Mouse (Mus musculus) adrenal gland, postnatal 4 days (tissue): ENCODE data around the gene Gpr155. TPM values are rescaled to one million over a fixed set of nuclear protein-coding genes. Genes with fewer than 3 reads are reported as not detected.
A peak's percentile ranks its signal among the peaks of the same experiment; 100 is the strongest.

Experiments used
- DNase-seq, 2 experiments: peaks; one replicate each; pipeline ENCODE4 v3.0.0; 2021 to 2022; ENCODE audit warnings: low spot score in 2 of 2, mixed read lengths in 2 of 2
- total RNA-seq, 2 experiments: library from RNA; stranded (reverse); gene quantifications; 2 replicates each; pipeline ENCODE4 v1.2.3; 2021

The Gpr155 gene
- total RNA-seq, 2 experiments from 2014 or later, result 8.1 to 9.2 TPM

DNA sequence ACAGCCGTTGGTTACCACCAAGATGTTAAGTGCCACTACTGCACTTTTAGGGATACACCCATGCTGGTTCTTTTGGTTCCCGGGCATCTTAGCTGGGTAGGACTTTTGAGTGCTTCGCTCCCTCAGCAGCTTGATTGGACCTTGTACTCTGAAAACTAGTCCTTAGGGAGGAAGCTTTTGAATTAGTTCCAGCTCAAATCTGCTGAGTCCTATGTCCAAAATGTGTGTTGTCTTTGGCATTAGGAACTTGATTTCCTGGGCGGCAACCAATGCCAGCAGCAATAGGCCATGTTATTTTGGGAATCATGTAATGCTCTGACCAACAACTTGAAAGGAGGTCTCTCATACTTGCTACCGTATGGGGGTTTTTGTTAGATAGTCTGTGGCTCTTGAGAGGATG, 60.5 kb downstream of the Gpr155 start:
- no peak for DNase-seq

DNA sequence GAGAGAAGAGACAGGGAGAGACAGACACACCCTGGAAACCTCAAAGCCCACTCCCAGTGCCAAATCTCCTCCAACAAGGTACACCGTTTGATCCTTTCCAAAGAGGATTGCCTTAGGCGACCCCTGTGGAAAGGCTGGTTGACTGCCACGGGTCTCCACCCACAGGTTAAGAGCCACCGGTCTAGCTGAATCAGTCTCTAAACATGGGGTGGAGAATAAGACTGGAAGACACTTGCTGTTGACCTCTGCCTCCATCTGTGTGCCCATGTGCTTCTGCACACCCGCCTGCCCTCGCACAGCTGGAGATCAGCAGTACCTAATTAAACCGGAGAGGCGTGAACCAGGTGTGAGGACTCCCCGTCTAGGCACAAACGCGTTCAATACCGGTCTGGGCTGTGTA, 63.4 kb downstream of the Gpr155 start:
- no peak for DNase-seq

- no peak for DNase-seq
These were observed 67.2 kb downstream of the Gpr155 start for GRCm38 (mm10) chr2:73319218-73319617.

- DNase-seq, result no peak
These were observed 68.9 kb downstream of the Gpr155 start for GRCm38 (mm10) chr2:73317426-73317825.

DNA sequence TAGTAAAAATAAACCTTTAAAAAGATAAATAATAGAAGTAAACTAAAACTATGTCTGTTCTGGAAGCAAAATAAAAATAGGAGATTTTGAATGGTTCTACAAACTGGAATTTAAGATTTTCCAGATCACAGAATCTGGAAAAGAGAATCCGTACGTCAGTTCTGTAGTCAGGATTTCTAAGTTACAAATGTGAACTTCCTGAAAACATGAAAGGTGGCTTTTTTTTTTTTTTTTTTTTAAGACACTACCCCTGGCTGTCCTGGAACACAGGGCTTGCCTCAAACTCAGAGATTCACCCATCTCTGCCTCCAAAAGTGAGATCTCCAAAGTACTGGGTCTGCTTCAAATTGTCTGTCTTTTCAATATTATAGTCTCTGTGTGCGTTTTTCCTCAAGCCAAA, 72.1 kb downstream of the Gpr155 start:
- DNase-seq, result no peak

DNA sequence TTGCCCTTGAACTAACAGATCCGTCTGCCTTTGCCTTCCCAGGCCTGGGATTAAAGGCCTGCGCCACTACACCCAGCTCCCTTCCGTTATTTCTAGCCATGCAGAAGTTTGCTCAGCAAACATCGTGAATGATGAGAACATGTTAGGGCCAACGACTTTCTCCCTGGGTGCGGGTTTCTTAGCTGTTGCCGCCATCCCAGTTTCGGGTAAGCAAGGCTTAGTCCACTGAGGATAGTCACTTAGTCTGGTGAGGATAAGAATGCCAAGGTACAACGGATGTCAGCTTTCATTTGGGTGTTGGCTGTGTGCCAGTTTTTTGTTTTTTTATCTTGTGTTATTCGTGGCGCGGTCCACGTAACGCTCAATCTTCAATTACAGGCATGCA, 73.3 kb downstream of the Gpr155 start:
- peak; percentile 6 to 12 for DNase-seq

DNA sequence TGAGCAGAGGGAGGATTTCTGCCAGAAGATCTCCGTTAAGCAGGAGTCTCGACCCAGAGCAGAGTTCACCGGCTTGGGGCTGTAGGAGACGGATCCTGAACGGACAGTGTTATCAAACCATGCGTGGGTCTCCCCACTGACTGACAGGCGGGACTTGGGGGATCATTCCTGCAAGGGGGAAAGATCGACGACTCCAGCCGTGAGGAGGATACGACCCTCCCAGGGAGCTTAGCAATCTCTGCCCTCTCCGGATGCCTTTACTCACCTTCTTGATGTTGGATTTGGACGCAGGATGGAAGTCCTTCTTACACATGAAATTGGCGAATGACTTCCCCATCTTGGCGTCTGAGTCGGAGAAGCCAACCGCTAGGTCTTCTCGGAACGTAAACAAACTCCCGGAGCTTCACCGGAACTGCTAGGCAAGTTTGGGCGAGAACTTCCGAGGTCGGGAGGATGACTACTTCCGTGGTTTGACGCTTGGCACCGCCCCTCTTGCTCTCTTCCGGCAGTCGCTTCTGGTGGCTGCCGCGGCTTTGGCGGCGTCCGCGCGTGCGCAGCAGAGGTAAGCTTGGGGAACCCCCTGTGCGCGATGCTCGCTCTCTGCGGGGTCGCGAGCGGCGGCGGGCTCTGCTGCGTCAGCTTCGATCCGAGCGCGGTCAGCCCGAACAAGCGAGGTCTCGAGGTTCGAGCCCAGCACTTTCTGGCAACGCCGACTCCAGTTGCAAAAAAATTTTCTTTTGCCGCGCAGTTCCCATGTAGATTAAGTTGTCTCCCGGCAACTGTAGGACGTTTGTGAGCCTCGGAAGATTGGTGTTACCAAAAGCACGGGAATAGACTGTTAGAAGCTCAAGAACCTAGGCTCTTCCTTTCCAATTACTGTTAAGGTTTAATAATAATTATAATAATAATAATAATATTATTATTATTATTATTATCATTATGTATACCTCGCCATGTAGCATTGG, 73.9 kb downstream of the Gpr155 start, which contains the start of the genes Scrn3 and Cir1:
Gene Scrn3, plus strand, starts transcription at position 450 of the 965 bp plus-strand sequence.
Gene Cir1, minus strand, starts transcription at position 550 of the 965 bp plus-strand sequence.
- DNase-seq, result peak; percentile 74 to 77

DNA sequence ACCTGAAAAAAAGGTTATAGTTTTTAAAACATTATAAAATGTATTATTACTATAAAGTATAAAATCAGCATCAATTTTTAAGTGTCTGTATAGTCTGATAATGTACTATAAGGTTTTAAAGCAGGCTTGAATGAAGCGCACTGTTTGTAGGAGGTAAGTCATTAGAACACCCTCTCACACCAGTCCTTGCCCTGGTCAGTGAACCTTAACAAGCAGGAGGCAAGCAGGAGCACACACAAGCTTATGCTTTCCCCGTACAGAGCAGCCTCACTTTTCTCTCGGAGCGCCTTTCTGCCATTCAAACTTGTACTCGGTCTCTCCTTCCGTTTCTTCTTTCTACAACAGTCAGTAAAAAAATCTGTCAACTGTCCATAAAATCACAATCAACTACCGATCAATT, 80.4 kb downstream of the Gpr155 start:
- DNase-seq, result no peak

- no peak for DNase-seq
These were observed 81.9 kb downstream of the Gpr155 start for GRCm38 (mm10) chr2:73304506-73304905.

DNA sequence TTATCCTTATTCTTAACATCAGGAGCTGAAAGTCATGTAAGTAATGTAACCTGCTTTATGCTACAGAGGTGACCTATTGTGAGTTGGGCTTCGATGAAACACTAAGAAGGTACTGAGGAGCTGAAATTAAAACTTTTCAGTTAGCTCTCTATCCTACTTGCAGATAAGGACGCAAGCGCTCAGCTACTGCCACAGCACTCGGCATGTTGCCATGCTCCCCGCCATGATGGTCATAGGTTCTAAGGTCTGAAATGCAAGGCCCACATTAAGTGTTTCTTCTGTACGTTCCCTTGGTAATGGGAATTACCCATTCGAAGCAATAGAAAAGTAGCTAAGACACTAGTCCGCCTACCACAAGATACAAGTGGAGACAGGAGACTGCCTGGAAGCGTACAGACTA, 83.7 kb downstream of the Gpr155 start:
- no peak for DNase-seq

DNA sequence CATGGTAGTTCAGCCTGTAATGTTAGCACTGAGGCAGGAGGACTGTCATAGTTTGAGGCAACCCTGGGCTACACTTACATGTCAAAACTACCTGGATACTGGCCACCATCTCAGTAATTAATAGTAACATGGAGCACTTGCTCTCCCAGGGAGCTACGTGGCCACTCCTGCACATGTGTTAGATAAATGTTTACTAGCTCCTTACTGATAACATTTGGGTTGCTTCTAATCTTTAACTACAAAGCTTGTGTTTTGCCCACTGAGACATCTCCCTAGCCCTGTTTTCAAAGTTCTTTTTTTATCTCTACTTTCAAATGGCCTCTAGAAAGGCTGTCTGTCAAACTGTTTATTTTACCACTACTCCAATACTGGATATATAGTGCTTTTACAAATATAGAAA, 84.4 kb downstream of the Gpr155 start:
- no peak for DNase-seq

DNA sequence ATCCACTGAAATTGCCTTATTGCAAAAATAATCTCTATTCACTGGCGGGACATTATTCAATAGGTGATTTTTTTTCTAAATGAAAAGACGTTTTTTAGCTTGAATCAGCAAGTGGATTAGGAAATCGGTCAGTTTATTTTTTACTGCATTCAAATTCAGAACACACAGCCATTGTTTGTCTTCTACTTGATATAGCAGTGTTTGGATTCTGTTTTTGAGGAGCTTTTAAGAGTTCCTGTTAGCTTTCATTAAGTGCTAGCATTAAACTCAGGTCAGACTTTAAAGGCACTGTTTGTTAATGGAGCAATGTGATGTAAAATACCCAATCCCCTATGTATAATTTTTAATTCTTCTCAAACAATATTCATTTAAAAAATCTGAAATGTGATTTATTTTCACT, 87.5 kb downstream of the Gpr155 start:
- DNase-seq, result no peak

DNA sequence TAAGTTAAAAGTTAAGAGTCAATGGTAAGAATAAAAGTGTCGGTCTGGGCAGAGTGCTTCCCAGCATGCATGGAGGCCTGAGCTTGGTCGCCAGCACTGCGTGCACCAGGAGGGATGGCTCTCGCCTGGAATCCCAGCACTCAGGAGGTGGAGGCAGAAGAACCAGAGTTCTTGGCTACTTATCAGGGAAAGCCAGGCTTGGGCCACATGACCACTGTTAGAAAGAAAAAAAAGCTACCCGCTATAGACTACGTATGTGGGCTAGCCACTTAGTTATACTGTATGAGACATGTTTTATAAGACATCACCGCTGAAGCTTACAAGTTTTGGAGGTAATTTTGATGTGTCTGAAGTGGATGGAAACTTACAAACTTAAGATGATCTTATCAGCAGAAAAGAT, 88.2 kb downstream of the Gpr155 start:
- no peak for DNase-seq

DNA sequence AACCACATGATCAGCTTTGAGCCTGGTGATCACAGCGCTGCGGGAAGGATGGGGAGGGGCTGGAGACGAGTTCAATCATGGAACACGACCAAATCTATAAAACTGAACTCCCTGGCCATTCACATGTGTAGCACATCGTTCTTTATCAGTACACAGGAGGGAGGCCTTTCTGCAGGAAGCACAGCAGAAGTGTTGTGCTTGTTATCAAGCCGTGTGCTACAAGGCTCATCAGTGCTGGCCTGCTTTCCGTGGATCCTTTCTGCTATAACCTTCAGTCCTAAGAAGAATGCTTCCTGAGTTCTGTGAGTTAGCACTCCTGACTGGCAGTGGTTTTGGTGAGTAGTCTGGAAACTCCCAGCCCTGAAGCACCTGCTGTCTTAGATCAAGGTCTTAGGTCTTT, 91.3 kb downstream of the Gpr155 start:
- no peak for DNase-seq

Other genes with a start within 250 kb of the Gpr155 start
- 10 to 100 TPM; 54.5 to 56.9 TPM for gene Ola1, start 167.6 kb downstream of the Gpr155 start, total RNA-seq
- under 1 TPM in 1 of 2 experiments, not detected in 1; 0.20 TPM for gene Sp9, start 114.6 kb downstream of the Gpr155 start, total RNA-seq
- gene Scrn3, start 74.0 kb downstream of the Gpr155 start, total RNA-seq, result 10 to 100 TPM; 15.1 to 22.8 TPM
- 10 to 100 TPM; 25.3 to 28.8 TPM for gene Cir1, start 73.9 kb downstream of the Gpr155 start, total RNA-seq
- gene Wipf1, start 143.2 kb upstream of the Gpr155 start, total RNA-seq, result 10 to 100 TPM; 20.4 to 22.1 TPM
- under 1 TPM; 0.56 to 0.87 TPM for gene Chrna1, start 193.8 kb upstream of the Gpr155 start, total RNA-seq